Mouse (Mus musculus): ENCODE measurements around the gene Pcbp2. TPM values are rescaled to one million over a fixed set of nuclear protein-coding genes. Genes with fewer than 3 reads are reported as not detected.

Gene Pcbp2
- polyA plus RNA-seq, 1 experiment from 2014 or later: 191 TPM

DNA sequence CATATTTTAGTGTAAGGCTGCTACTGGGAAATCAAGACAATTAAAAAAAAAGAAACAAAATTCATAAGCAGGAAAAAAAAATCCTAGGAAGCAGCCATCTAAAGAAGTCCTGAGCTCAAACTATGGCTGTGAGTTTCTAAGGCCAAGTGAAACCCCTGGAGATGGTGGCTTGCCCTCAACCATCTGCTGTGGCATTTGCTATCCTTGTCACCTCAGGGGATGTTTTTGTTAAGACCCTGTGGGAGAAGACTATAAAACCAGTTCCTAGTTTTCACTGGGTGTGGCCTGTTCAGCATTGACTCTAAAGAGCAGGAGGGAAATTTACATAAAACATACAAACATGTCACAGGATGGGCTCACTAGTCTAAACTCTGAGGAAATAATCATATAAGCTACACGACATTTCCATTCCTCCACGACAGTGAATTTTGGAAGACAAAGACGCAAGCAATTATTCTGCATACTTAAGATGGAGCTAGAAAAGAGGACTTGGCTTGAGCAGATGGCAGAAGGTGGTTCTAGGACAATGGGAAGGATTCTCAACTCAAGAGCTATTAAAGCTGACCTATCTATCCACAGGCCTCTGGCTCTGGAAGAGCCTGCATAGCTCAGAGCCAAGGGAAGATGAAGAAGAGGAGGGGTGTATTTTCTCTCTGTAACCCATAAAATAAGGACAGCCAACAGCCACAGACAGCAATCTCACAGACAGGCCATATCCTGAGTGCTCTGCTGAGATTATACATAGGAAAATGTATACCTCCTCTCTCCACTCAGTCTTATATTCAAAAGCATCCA lies 62.0 kb downstream of the Pcbp2 start:
- Histone ChIP-seq H3K4me1 (replicated peaks; ENCODE audit: insufficient read depth, low read length) (no peaks in the 10 kb centered on the region), H3K4me2 (ENCODE audit: low read length) (no peak overlapping the region), H3K36me3 (ENCODE audit: insufficient read depth, low read length) (peaks cover 67% of the 10 kb centered on the region), H3K27me3 (ENCODE audit: insufficient read depth, low read length) (no peaks in the 10 kb centered on the region), H3K9ac (ENCODE audit: low read depth, low read length) (no peak overlapping the region), H3K4me3 (replicated peaks; ENCODE audit: low read depth, low read length) (no peak overlapping the region), H3K9me3 (replicated peaks; ENCODE audit: low read length) (no peaks in the 10 kb centered on the region), H3K27ac (no peak overlapping the region)
- 92% methylated on average over 3 of the region's 3 CpGs for WGBS
- DNase-seq (ENCODE audit: low spot score): no peak
- TF ChIP-seq CTCF (IDR thresholded peaks at IDR 0.05; ENCODE audit: low read depth): no peak
- no peak for ATAC-seq (replicated peaks; ENCODE audit: low FRiP score, low read depth)

DNA sequence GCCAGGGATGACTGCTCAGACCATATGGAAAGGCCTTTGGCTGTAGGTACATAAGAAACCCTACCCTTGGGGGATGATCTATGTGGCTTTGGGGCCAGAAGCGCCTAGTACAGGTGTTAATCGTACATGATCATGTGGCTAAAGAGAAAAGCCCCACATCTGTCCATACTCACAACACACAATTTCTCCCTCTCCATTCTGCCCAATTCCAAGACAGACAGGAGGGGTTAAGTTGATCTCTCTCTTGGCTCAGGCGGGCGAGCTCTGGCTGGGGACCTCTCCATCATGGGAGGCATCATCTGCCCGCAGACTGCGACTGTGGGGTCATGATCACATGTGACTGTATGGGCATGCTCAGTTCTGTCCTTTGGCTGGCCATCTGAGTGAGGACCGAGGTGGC lies 63.6 kb downstream of the Pcbp2 start:
- Histone ChIP-seq H3K36me3 (ENCODE audit: insufficient read depth, low read length) (peaks cover 70% of the 10 kb centered on the region), H3K9me3 (replicated peaks; ENCODE audit: low read length) (no peaks in the 10 kb centered on the region), H3K4me3 (replicated peaks; ENCODE audit: low read depth, low read length) (no peak overlapping the region), H3K4me1 (replicated peaks; ENCODE audit: insufficient read depth, low read length) (no peaks in the 10 kb centered on the region), H3K4me2 (ENCODE audit: low read length) (no peak overlapping the region), H3K27me3 (ENCODE audit: insufficient read depth, low read length) (no peaks in the 10 kb centered on the region), H3K27ac (no peak overlapping the region), H3K9ac (ENCODE audit: low read depth, low read length) (no peak overlapping the region)
- TF ChIP-seq CTCF (IDR thresholded peaks at IDR 0.05; ENCODE audit: low read depth): no peak
- no peak for ATAC-seq (replicated peaks; ENCODE audit: low FRiP score, low read depth)
- DNase-seq (ENCODE audit: low spot score): no peak
- WGBS: 90% methylated on average over 7 of the region's 7 CpGs

DNA sequence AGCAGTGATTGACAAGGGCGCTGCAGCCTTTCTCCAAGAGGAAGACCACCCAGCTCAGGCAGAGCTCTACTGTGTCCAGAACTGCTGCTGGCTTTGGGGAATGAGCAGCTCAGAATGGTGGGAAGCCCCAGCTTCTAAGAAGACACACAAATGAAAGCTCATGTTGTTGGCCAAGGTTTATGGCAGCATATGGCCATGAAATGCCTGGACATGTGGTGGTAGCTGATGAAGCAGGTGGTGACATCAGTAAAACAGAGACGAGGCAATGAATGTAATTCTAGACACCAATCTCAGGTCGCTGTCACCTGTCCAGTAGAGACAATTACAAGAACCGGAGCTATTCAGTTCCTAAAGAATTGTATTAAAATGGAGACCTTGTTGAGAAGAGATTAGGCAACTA lies 74.5 kb downstream of the Pcbp2 start:
- Histone ChIP-seq H3K4me3 (replicated peaks; ENCODE audit: low read depth, low read length) (no peak overlapping the region), H3K36me3 (ENCODE audit: insufficient read depth, low read length) (peaks cover 39% of the 10 kb centered on the region)
- WGBS: 90% methylated on average over 4 of the region's 4 CpGs

DNA sequence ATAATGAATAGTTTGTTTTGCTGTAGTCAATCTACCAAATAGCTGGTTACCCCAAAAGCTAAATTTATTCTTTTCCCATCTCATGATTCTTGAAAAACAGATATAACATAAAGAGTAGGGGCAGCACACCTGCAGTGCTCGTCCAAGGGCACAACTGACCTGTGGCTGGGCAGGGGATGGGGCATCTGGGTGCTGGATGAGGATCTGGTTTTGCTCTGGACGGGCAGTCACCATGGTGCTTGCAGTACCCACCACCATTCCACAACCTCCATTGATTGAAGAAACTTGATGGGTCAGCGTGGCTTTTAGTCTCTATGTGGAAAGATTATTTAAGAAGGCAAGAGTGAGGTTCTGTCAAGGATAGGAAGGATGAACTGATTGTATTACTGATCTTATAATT lies 75.9 kb downstream of the Pcbp2 start:
- no peak overlapping the region for H3K27ac ChIP-seq
- H3K9me3 ChIP-seq (replicated peaks; ENCODE audit: low read length): no peaks in the 10 kb centered on the region
- H3K9ac ChIP-seq (ENCODE audit: low read depth, low read length): no peak overlapping the region
- no peak overlapping the region for H3K4me3 ChIP-seq (replicated peaks; ENCODE audit: low read depth, low read length)
- H3K27me3 ChIP-seq (ENCODE audit: insufficient read depth, low read length): no peaks in the 10 kb centered on the region
- DNase-seq (ENCODE audit: low spot score) (no peak), ATAC-seq (replicated peaks; ENCODE audit: low FRiP score, low read depth) (no peak)
- H3K36me3 ChIP-seq (ENCODE audit: insufficient read depth, low read length): peaks cover 29% of the 10 kb centered on the region
- TF ChIP-seq CTCF (IDR thresholded peaks at IDR 0.05; ENCODE audit: low read depth): no peak
- 96% methylated on average over 3 of the region's 3 CpGs for WGBS
- H3K4me1 ChIP-seq (replicated peaks; ENCODE audit: insufficient read depth, low read length): no peaks in the 10 kb centered on the region
- H3K4me2 ChIP-seq (ENCODE audit: low read length): no peak overlapping the region

More for the DNA sequence above, 74.5 kb downstream of the Pcbp2 start:
- Histone ChIP-seq H3K9ac (ENCODE audit: low read depth, low read length) (no peak overlapping the region), H3K4me1 (replicated peaks; ENCODE audit: insufficient read depth, low read length) (no peaks in the 10 kb centered on the region), H3K4me2 (ENCODE audit: low read length) (no peak overlapping the region), H3K9me3 (replicated peaks; ENCODE audit: low read length) (no peaks in the 10 kb centered on the region), H3K27ac (no peak overlapping the region), H3K27me3 (ENCODE audit: insufficient read depth, low read length) (no peaks in the 10 kb centered on the region)
- no peak for ATAC-seq (replicated peaks; ENCODE audit: low FRiP score, low read depth)
- no peak for DNase-seq (ENCODE audit: low spot score)
- no peak for TF ChIP-seq CTCF (IDR thresholded peaks at IDR 0.05; ENCODE audit: low read depth)

DNA sequence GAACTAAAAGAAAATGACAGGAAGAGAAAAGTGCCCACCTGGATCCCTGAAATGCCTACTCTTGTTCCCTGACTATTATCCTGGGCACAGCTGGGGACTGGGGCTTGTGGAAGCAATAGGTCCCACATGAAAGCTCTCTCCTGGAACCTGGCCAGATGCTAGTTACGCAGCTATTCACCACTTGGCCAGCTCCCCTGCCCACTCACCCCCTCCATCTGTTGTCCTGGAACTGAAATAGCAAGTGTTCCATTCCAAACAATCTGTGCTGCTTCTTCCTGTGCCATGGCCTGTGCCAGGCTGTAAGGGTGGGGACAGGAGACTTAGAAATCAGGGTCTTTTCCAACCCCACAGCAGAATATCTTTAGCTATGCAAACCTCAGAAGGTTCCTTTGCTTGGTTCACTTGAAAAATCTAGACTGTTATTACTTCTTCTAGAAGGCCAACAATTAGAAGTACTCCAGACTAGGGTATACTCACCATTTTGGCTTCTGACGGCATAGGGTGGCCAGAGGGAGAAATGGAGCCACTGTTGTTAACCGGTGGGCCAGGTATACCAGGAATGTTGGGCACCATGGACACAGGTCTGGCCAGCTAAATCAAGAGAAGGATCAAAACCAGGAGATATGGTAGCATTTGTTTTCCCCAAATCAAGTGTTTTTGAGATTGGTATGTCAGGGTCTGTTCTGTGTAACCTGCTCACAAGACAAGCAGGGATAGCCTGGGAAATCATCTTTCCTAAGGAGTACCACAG lies 76.5 kb downstream of the Pcbp2 start:
- Histone ChIP-seq H3K9me3 (replicated peaks; ENCODE audit: low read length) (no peaks in the 10 kb centered on the region), H3K4me2 (ENCODE audit: low read length) (no peak overlapping the region), H3K36me3 (ENCODE audit: insufficient read depth, low read length) (peaks cover 29% of the 10 kb centered on the region), H3K4me1 (replicated peaks; ENCODE audit: insufficient read depth, low read length) (no peaks in the 10 kb centered on the region), H3K27ac (no peak overlapping the region), H3K4me3 (replicated peaks; ENCODE audit: low read depth, low read length) (no peak overlapping the region), H3K9ac (ENCODE audit: low read depth, low read length) (no peak overlapping the region), H3K27me3 (ENCODE audit: insufficient read depth, low read length) (no peaks in the 10 kb centered on the region)
- DNase-seq (ENCODE audit: low spot score) (no peak), ATAC-seq (replicated peaks; ENCODE audit: low FRiP score, low read depth) (no peak)
- no peak for TF ChIP-seq CTCF (IDR thresholded peaks at IDR 0.05; ENCODE audit: low read depth)
- 91% methylated on average over 3 of the region's 3 CpGs for WGBS

DNA sequence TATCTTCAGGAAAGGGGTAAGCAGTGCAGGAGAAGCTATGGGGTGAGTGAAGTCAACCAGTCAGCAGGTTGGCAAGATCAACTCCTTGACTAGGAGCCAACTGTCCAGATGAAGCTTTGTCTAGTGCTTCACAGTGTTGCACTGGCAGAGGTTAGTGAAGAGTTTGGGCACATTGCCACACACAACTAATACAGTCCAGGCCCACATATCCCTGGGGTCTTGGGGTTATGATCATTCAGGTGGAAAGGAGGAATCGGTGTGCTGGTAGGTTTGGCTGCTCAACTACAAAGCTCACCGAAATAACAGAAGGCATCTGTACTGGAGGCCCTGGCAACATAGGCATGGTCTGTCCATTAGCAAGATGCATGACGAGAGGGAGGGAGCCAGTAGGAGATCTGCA lies 77.1 kb downstream of the Pcbp2 start:
- no peaks in the 10 kb centered on the region for H3K4me1 ChIP-seq (replicated peaks; ENCODE audit: insufficient read depth, low read length)
- 84% methylated on average over 3 of the region's 3 CpGs for WGBS
- H3K27ac ChIP-seq: no peak overlapping the region
- DNase-seq (ENCODE audit: low spot score) (no peak), ATAC-seq (replicated peaks; ENCODE audit: low FRiP score, low read depth) (no peak)
- TF ChIP-seq CTCF (IDR thresholded peaks at IDR 0.05; ENCODE audit: low read depth): no peak
- peaks cover 27% of the 10 kb centered on the region for H3K36me3 ChIP-seq (ENCODE audit: insufficient read depth, low read length)
- H3K4me3 ChIP-seq (replicated peaks; ENCODE audit: low read depth, low read length): no peak overlapping the region
- H3K27me3 ChIP-seq (ENCODE audit: insufficient read depth, low read length): no peaks in the 10 kb centered on the region
- H3K4me2 ChIP-seq (ENCODE audit: low read length): no peak overlapping the region
- no peak overlapping the region for H3K9ac ChIP-seq (ENCODE audit: low read depth, low read length)
- H3K9me3 ChIP-seq (replicated peaks; ENCODE audit: low read length): no peaks in the 10 kb centered on the region

Other genes with a start within 250 kb of the Pcbp2 start
- gene Itgb7, start 238.6 kb upstream of the Pcbp2 start, polyA plus RNA-seq (2015; fragmentation: Nextera tagmentation; extraction: Ambion mirVana): 0.69 and 1.2 TPM in 2 replicates
- 23.2 and 23.5 TPM in 2 replicates for gene Rarg, start 213.0 kb upstream of the Pcbp2 start, polyA plus RNA-seq (2015; fragmentation: Nextera tagmentation; extraction: Ambion mirVana)
- 0.23 and 0.38 TPM in 2 replicates for gene Gm9918, start 200.0 kb upstream of the Pcbp2 start, polyA plus RNA-seq (2015; fragmentation: Nextera tagmentation; extraction: Ambion mirVana)
- 68.2 and 73.2 TPM in 2 replicates for gene Mfsd5, start 191.1 kb upstream of the Pcbp2 start, polyA plus RNA-seq (2015; fragmentation: Nextera tagmentation; extraction: Ambion mirVana)
- gene Espl1, start 174.3 kb upstream of the Pcbp2 start, polyA plus RNA-seq (2015; fragmentation: Nextera tagmentation; extraction: Ambion mirVana): 6.1 and 7.5 TPM in 2 replicates
- gene Pfdn5, start 144.4 kb upstream of the Pcbp2 start, polyA plus RNA-seq (2015; fragmentation: Nextera tagmentation; extraction: Ambion mirVana): 511 and 565 TPM in 2 replicates
- 84.9 and 86.9 TPM in 2 replicates for gene Myg1, start 138.8 kb upstream of the Pcbp2 start, polyA plus RNA-seq (2015; fragmentation: Nextera tagmentation; extraction: Ambion mirVana)
- 37.1 and 42.2 TPM in 2 replicates for gene Aaas, start 119.8 kb upstream of the Pcbp2 start, polyA plus RNA-seq (2015; fragmentation: Nextera tagmentation; extraction: Ambion mirVana)
- gene Sp7, start 103.4 kb upstream of the Pcbp2 start, polyA plus RNA-seq (2015; fragmentation: Nextera tagmentation; extraction: Ambion mirVana): 0.61 and 1.1 TPM in 2 replicates
- 8.8 TPM in 2 replicates for gene Sp1, start 64.4 kb upstream of the Pcbp2 start, polyA plus RNA-seq (2015; fragmentation: Nextera tagmentation; extraction: Ambion mirVana)
- 0.46 and 0.80 TPM in 2 replicates for gene Amhr2, start 25.2 kb upstream of the Pcbp2 start, polyA plus RNA-seq (2015; fragmentation: Nextera tagmentation; extraction: Ambion mirVana)
- 109 and 117 TPM in 2 replicates for gene Prr13, start 11.5 kb upstream of the Pcbp2 start, polyA plus RNA-seq (2015; fragmentation: Nextera tagmentation; extraction: Ambion mirVana)
- 1.8 TPM in 1 of 2 replicates, not detected in the other for gene Gm10337, start 33.2 kb downstream of the Pcbp2 start, polyA plus RNA-seq (2015; fragmentation: Nextera tagmentation; extraction: Ambion mirVana)
- gene Map3k12, start 46.5 kb downstream of the Pcbp2 start, polyA plus RNA-seq (2015; fragmentation: Nextera tagmentation; extraction: Ambion mirVana): 7.8 and 8.1 TPM in 2 replicates
- 57.2 and 59.2 TPM in 2 replicates for gene Tarbp2, start 47.7 kb downstream of the Pcbp2 start, polyA plus RNA-seq (2015; fragmentation: Nextera tagmentation; extraction: Ambion mirVana)
- gene Npff, start 54.4 kb downstream of the Pcbp2 start, polyA plus RNA-seq (2015; fragmentation: Nextera tagmentation; extraction: Ambion mirVana): 1.6 TPM in 2 replicates
- 0.37 and 0.46 TPM in 2 replicates for gene Gm28047, start 154.5 kb downstream of the Pcbp2 start, polyA plus RNA-seq (2015; fragmentation: Nextera tagmentation; extraction: Ambion mirVana)
- gene Atf7, start 154.9 kb downstream of the Pcbp2 start, polyA plus RNA-seq (2015; fragmentation: Nextera tagmentation; extraction: Ambion mirVana): 23.2 and 24.9 TPM in 2 replicates
- gene Atp5g2, start 201.8 kb downstream of the Pcbp2 start, polyA plus RNA-seq (2015; fragmentation: Nextera tagmentation; extraction: Ambion mirVana): 102 and 110 TPM in 2 replicates

All from kidney, postnatal 0 days (tissue).